Mouse (Mus musculus) CD4-positive, CD25-positive, alpha-beta regulatory T cell, adult 4 months (primary cell): ENCODE data around the gene Flad1. TPM values are rescaled to one million over a fixed set of nuclear protein-coding genes. Genes with fewer than 3 reads are reported as not detected.

ENCODE experiments used
- ATAC-seq: one replicate; pipeline ENCODE4 v1.8.0; 2017
- polyA plus RNA-seq, 2 experiments: library from polyadenylated mRNA; unstranded; fragments of 100-300 nt; shearing (Covaris generic); gene quantifications; one replicate each; pipeline ENCODE4 v1.2.1; 2017

Flad1 gene
- polyA plus RNA-seq, 2 experiments from 2014 or later: 52.2 to 71.7 TPM

DNA sequence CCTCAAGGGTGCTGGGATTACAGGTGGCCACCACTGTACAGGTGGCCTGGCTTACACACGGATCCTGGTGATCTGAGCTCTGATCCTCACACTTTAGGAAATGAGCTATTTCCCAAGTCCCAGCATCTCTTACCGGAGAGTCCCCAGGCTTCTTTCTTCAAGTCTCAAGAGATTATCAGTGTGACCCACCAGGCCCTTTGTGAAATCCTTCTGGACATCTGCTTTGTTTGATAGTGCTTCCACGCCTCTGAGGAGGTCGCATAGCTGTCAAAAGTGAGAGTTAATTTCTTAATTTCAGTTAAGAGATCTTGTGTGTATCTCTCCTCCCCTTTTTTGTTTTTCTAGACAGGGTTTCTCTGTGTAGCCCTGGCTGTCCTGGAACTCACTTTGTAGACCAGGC is 14.2 kb upstream of the Flad1 start:
- no peak for ATAC-seq

GRCm38 (mm10) chr3:89425141-89425525 is 13.5 kb upstream of the Flad1 start:
- no peak for ATAC-seq

DNA sequence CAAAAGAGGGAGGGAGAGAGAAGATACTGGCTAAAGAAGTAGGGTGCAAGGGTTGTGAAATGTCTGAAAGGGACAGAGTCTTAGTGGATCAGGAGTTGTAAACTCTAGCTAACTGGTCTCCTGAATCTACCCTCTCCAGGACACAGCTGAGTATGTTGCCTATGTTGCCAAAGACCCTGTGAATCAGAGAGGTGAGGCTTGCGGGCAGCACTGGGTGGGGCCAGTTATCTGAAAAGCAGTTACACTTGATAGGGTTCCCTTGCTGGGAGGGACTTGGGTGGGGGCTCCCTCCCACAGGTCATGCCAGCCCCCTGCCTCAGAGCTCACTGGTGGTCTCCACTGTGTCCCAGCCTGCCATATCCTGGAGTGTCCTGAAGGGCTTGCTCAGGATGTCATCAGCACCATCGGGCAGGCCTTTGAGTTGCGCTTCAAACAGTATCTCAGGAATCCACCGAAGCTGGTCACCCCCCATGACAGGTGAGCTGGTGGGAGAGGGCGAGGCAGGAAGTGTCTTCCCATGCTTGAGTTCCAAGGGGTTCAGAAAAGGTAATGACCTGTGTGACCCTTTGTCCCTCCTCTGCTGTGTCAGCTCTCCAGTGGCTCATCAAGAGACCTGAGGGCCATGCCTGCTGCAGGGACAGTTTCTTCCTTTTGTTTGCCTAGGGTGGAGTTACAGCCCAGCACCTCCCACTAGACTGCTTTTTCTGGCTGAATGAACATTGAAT is 12.9 kb upstream of the Flad1 start:
- no peak for ATAC-seq

DNA sequence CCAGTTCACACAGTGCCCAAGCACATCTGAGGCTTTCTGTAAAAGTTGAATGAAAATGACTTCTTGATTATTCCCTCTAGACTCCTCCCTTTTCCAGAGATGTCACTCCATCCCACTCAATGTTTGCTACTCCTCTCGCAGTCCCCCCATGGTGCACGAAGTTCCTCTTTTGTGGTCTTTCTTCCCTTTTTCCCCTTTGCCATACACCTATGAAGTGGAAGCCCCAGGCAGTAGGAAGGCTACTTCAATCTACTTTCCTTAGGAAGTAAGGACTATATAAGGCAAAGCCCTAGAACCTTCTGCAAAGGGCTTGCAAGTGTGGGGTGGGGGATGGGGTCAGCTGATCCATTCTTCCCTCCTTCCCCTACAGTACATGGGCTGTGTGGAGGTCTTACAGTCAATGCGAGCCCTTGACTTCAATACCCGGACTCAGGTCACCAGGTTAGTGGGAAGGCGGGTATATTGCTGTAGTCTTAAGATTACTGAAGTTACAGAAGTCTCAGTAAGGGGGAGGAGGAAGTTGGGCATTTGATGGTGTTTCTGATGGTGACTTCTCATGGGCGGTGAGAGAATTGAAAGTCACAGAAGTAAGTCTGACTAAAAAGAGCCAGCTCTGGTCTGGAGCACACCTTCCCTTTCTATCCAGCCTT is 11.0 kb upstream of the Flad1 start:
- ATAC-seq: no peak

- ATAC-seq: no peak
Measured at GRCm38 (mm10) chr3:89421810-89422473, 10.3 kb upstream of the Flad1 start.

DNA sequence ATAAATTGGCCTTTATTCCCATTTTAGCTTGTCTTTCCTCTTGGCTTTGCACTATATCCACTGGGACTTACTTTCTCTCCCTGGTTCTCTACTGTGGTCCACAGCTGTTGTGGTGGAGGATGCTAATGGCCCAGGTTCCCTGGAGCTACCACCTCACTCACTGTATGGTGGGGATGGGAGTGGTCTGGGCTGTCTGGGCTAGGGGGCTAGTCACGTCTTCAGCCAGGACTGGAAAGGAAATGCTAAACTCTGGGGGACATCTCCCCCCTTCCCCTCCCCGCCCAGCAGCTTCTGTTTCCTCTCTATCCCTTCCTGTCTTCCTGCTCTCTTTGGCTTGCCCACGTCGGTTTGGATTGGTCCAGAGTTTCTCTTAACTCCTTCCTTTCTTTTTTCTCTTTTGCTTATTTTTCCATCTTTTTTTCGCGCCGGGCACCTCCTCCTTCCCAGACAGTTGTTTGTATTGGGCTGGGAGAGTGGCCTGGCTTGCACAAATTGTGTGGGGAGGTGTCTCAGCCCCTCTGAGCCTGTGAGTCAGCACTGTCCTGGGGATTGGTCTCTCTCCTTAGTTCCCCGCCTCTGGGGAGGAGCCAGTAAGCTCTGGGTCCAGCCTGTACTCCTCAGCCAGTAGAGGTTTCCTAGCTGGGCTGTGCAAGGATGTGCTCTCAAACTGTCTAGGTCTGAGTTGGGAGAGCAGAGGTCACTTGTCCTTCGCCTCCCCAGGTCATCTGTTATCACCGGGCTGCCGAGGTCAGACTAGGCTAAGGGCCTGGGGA is 9.5 kb upstream of the Flad1 start:
- no peak for ATAC-seq

- no peak for ATAC-seq
Measured at GRCm38 (mm10) chr3:89420421-89420820, 8.8 kb upstream of the Flad1 start.

DNA sequence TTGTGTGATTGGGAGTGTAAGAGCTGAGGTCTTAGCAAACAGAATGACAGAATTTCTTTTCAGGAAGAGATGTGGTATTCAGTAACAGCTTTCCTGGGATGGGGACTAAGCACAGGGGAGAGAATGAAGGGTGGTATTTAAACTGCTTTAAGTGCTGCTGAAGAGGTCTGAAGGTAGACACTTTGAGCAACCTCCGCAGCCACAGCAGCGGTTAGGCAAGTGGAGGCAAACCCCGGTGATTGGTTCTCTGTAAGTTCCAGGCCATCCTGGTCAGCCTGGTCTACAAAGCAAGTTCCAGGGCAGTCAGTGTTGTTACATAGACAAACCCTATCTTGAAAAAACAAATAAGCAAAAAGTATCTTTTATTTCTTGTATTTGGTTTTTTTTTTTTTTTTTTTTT is 8.3 kb upstream of the Flad1 start:
- ATAC-seq: no peak

DNA sequence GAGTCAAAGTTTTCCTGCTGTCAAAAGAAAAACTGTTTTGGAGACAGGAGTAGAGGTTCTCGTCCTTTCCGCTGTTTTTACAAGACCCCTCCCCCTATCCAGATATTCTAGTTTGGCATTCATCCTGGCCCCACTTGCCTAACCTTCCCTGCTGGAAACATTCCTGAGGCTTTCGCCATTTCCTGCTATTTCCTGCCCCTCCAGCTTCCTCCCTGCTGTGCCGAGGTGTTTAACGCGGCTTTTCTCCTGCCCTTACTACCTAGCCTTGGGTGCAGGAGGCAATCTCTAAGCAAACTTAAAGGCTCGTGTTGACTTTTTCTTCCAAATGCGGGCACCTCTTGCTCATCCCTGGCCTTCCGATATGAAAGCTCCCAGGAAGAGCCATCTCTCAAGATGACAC is 7.9 kb upstream of the Flad1 start:
- ATAC-seq: no peak

GRCm38 (mm10) chr3:89418861-89419250 is 7.2 kb upstream of the Flad1 start:
- no peak for ATAC-seq

DNA sequence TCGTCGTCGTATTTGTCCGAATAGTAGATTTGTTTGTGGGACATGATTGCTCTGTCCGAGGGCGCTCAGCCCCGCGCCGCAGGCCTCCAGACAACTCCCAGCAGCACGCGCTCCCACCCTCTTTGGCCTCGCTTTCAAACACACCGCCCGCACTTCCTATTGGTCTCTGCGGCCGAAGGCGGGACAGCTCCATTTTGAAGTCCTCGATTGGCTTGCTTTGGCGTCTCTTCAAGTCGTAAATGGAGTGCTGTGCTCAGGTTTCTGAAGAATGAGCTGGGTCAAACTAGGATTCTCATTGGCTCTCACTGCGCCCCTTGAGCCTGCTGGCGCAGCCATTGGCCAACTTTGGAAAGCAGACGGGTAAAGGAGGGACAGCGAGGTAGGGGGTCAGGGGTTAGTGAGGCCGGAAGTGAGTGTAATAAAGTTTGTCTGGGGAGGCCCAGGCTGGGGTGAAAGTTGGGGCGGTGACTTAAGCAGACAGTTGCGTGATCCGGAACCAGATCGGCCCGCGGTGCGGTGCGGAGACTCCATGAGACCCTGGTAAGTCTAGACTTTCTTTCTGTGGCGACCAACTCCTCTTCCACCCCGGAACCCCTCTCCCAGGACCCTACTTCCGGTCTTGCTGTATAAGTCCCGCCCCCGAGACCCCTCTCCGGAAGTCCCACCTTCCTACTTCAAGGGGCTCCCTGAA is 6.6 kb upstream of the Flad1 start, which contains the start of the genes Cks1b and Shc1:
Gene Cks1b (minus strand): TSS at position 214 of the 691 bp plus-strand sequence.
Gene Shc1 (plus strand): TSS at position 274 of the 691 bp plus-strand sequence.
- ATAC-seq: peak; percentile 98

DNA sequence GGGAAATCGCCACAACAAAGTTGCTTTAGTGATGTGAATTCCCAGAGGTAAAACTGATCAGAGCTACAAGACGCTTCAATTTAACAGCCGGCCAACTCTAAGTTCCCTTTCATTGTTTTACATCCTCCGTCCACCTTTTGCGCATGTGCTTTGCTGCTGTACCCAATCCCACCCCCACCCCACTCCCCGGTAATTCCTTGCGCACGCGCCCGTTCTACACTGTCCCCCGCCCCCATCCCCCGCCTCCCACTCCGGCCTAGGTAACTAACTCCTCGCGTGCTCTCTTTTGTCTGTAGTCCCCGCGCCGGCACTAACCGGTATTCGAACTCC is 6.1 kb upstream of the Flad1 start:
- ATAC-seq: no peak

DNA sequence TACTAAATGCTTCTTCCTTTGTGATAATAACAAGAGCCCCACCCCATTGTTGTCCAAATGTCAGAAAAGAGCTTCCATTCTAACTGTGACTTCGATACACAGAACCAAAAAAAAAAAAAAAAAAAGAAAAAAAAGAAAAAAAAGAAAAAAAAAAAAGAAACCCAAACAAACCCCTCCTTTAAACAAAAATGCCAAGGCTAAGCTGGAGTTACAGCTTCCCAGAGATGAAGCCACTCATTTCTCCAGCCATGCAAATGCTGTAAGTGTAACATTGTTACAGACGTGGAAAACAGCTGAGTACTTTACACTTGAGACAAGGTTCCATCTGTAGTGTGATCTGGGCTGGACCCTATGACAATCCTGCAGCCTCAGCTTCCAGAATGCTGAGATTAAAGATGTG is 5.5 kb upstream of the Flad1 start:
- ATAC-seq: no peak

DNA sequence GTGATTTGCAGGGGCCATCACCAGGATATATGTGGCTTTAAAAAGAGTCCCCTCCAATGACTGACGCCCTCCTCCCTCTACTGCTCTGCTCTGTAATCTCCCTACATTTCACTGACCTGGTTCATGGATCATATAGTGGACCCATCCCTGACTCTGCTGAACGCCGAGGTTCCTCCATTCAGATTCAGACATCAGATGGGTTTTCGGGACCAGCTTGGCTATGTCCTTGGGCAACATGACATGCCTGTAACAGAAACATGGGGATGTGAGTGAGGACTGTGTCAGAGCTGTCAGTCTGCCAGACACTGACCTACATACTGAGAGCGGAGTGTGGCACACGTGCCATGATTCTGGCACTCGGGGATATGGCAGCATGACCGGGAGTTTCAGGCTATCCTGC is 4.5 kb upstream of the Flad1 start:
- no peak for ATAC-seq

- ATAC-seq: no peak
Measured at GRCm38 (mm10) chr3:89410864-89411263, 806 bp downstream of the Flad1 start.

DNA sequence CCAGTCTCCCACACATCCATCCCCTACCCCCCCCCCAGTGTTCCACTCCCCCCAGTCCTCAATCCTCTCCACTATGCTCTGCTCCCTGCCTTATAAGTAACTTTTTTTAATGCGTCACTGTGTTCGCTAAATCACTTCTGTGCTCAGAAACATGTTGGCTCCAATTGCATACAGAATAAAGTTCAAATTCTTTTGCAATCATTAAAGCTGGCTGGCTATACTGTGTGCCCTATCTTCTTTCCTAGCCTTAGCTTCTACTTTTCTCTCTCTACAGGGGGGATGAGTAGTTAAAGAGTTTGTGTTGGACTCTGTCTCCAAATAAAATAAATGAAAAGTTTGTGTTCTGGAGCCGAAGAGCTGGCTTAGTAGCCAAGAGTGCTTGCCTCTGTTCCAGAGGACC is 2.0 kb downstream of the Flad1 start:
- no peak for ATAC-seq

- ATAC-seq: no peak
Measured at GRCm38 (mm10) chr3:89408448-89408847, 3.2 kb downstream of the Flad1 start.

DNA sequence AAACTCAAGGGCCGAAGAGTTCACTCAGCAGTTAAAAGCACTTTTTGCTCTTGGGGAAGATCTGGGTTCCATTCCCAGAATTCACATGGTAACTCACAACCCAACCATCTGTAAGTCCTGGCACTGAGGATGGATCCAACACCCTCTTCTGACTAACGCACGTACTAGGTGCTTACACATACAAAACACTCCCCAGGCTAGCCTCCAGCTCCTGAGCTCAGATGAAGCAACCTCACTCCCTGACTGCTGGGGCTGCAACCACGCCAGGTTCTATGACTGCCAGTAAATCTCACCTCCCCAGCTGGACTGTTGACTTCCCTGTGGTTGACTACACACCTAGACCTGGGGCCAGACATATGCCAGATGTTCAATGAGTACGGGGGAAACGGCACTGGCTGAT is 4.8 kb downstream of the Flad1 start:
- ATAC-seq: no peak

GRCm38 (mm10) chr3:89402693-89403092 is 9.0 kb downstream of the Flad1 start, which contains the start of gene Lenep:
Gene Lenep, minus strand, starts transcription at chr3:89402793.
- ATAC-seq: no peak

- ATAC-seq: no peak
Measured at GRCm38 (mm10) chr3:89401329-89401728, 10.3 kb downstream of the Flad1 start.

GRCm38 (mm10) chr3:89396654-89397005 is 15.0 kb downstream of the Flad1 start:
- ATAC-seq: no peak

- ATAC-seq: no peak
Measured at GRCm38 (mm10) chr3:89395806-89396653, 15.6 kb downstream of the Flad1 start.
